Mouse (Mus musculus): Measurements from ENCODE around the gene Gm3371. TPM values are rescaled to one million over a fixed set of nuclear protein-coding genes. Genes with fewer than 3 reads are reported as not detected.
"Not testable (repeated sequence)": the region's sequence is repeated elsewhere in the genome, so short reads cannot be mapped to it uniquely, and the experiment has no call there.

The Gm3371 gene
- polyA plus RNA-seq (2014; fragmentation: Nextera tagmentation; extraction: Ambion mirVana), result not detected in 2 replicates

- not testable (repeated sequence) for H3K9me3 ChIP-seq (replicated peaks; ENCODE audit: control insufficient read depth, low read length); H3K27ac ChIP-seq (ENCODE audit: low read depth, low read length); H3K4me3 ChIP-seq (ENCODE audit: low read depth, low read length); H3K4me1 ChIP-seq (ENCODE audit: control insufficient read depth, insufficient read depth, low read length); H3K9ac ChIP-seq (ENCODE audit: low read depth, low read length); ATAC-seq (replicated peaks; ENCODE audit: insufficient number of reproducible peaks, low FRiP score, low TSS enrichment); H3K4me2 ChIP-seq; H3K36me3 ChIP-seq (ENCODE audit: control insufficient read depth, insufficient read depth, low read length); H3K27me3 ChIP-seq (ENCODE audit: control insufficient read depth, insufficient read depth, low read length)
- WGBS (ENCODE audit: insufficient replicate concordance), result no CpG with 5 or more reads among the region's 2 CpGs
These were observed at the start of gene Gm3371 for GRCm38 (mm10) chr14:44410588-44410987. Gm3371 (minus strand) TSS chr14:44410688.

GRCm38 (mm10) chr14:44433335-44433734, 22.8 kb upstream of the Gm3371 start, which contains the start of gene Gm8232:
Gm8232 (plus strand) TSS chr14:44433635.
- WGBS (ENCODE audit: insufficient replicate concordance), result 73% methylated on average over 3 of the region's 3 CpGs
- not testable (repeated sequence) for H3K27me3 ChIP-seq (ENCODE audit: control insufficient read depth, insufficient read depth, low read length); H3K4me2 ChIP-seq; H3K9ac ChIP-seq (ENCODE audit: low read depth, low read length); H3K9me3 ChIP-seq (replicated peaks; ENCODE audit: control insufficient read depth, low read length); H3K4me3 ChIP-seq (ENCODE audit: low read depth, low read length); H3K27ac ChIP-seq (ENCODE audit: low read depth, low read length); ATAC-seq (replicated peaks; ENCODE audit: insufficient number of reproducible peaks, low FRiP score, low TSS enrichment); H3K36me3 ChIP-seq (ENCODE audit: control insufficient read depth, insufficient read depth, low read length); H3K4me1 ChIP-seq (ENCODE audit: control insufficient read depth, insufficient read depth, low read length)

- not testable (repeated sequence) for ATAC-seq (replicated peaks; ENCODE audit: insufficient number of reproducible peaks, low FRiP score, low TSS enrichment); H3K27ac ChIP-seq (ENCODE audit: low read depth, low read length); H3K9me3 ChIP-seq (replicated peaks; ENCODE audit: control insufficient read depth, low read length); H3K4me3 ChIP-seq (ENCODE audit: low read depth, low read length); H3K9ac ChIP-seq (ENCODE audit: low read depth, low read length); H3K27me3 ChIP-seq (ENCODE audit: control insufficient read depth, insufficient read depth, low read length); H3K4me2 ChIP-seq; H3K36me3 ChIP-seq (ENCODE audit: control insufficient read depth, insufficient read depth, low read length); H3K4me1 ChIP-seq (ENCODE audit: control insufficient read depth, insufficient read depth, low read length)
- WGBS (ENCODE audit: insufficient replicate concordance), result 78% methylated on average over 3 of the region's 4 CpGs
These were observed 26.3 kb downstream of the Gm3371 start for GRCm38 (mm10) chr14:44384233-44384632.

- not testable (repeated sequence) for ATAC-seq (replicated peaks; ENCODE audit: insufficient number of reproducible peaks, low FRiP score, low TSS enrichment)
These were observed 45.4 kb downstream of the Gm3371 start, which contains the start of gene Gm8229 for GRCm38 (mm10) chr14:44365057-44365456. Gm8229 (plus strand) TSS chr14:44365357.

GRCm38 (mm10) chr14:44362301-44362700, 48.2 kb downstream of the Gm3371 start:
- ATAC-seq (replicated peaks; ENCODE audit: insufficient number of reproducible peaks, low FRiP score, low TSS enrichment); H3K27ac ChIP-seq (ENCODE audit: low read depth, low read length); H3K9me3 ChIP-seq (replicated peaks; ENCODE audit: control insufficient read depth, low read length); H3K4me2 ChIP-seq; H3K4me3 ChIP-seq (ENCODE audit: low read depth, low read length); H3K9ac ChIP-seq (ENCODE audit: low read depth, low read length); H3K36me3 ChIP-seq (ENCODE audit: control insufficient read depth, insufficient read depth, low read length); H3K27me3 ChIP-seq (ENCODE audit: control insufficient read depth, insufficient read depth, low read length); H3K4me1 ChIP-seq (ENCODE audit: control insufficient read depth, insufficient read depth, low read length): not testable (repeated sequence)

More at GRCm38 (mm10) chr14:44365057-44365456, 45.4 kb downstream of the Gm3371 start, which contains the start of gene Gm8229:
- not testable (repeated sequence) for H3K27me3 ChIP-seq (ENCODE audit: control insufficient read depth, insufficient read depth, low read length); H3K4me1 ChIP-seq (ENCODE audit: control insufficient read depth, insufficient read depth, low read length); H3K4me2 ChIP-seq; H3K9ac ChIP-seq (ENCODE audit: low read depth, low read length); H3K36me3 ChIP-seq (ENCODE audit: control insufficient read depth, insufficient read depth, low read length); H3K9me3 ChIP-seq (replicated peaks; ENCODE audit: control insufficient read depth, low read length); H3K27ac ChIP-seq (ENCODE audit: low read depth, low read length); H3K4me3 ChIP-seq (ENCODE audit: low read depth, low read length)
- WGBS (ENCODE audit: insufficient replicate concordance), result 84% methylated on average over 4 of the region's 4 CpGs

GRCm38 (mm10) chr14:44361416-44361815, 49.1 kb downstream of the Gm3371 start:
- WGBS (ENCODE audit: insufficient replicate concordance), result 28% methylated on average over 2 of the region's 2 CpGs
- not testable (repeated sequence) for H3K27me3 ChIP-seq (ENCODE audit: control insufficient read depth, insufficient read depth, low read length); H3K9me3 ChIP-seq (replicated peaks; ENCODE audit: control insufficient read depth, low read length); ATAC-seq (replicated peaks; ENCODE audit: insufficient number of reproducible peaks, low FRiP score, low TSS enrichment); H3K27ac ChIP-seq (ENCODE audit: low read depth, low read length); H3K4me3 ChIP-seq (ENCODE audit: low read depth, low read length); H3K4me1 ChIP-seq (ENCODE audit: control insufficient read depth, insufficient read depth, low read length); H3K36me3 ChIP-seq (ENCODE audit: control insufficient read depth, insufficient read depth, low read length); H3K4me2 ChIP-seq; H3K9ac ChIP-seq (ENCODE audit: low read depth, low read length)

Other genes starting within 250 kb of the Gm3371 start
- gene Gm8212, start 213.0 kb downstream of the Gm3371 start, polyA plus RNA-seq (2014; fragmentation: Nextera tagmentation; extraction: Ambion mirVana), result not detected in 2 replicates
- gene 4930503E14Rik, start 197.4 kb downstream of the Gm3371 start, polyA plus RNA-seq (2014; fragmentation: Nextera tagmentation; extraction: Ambion mirVana), result not detected in 2 replicates
- not detected in 2 replicates for gene Gm8220, start 125.1 kb downstream of the Gm3371 start, polyA plus RNA-seq (2014; fragmentation: Nextera tagmentation; extraction: Ambion mirVana)
- gene Gm5930, start 72.1 kb downstream of the Gm3371 start, polyA plus RNA-seq (2014; fragmentation: Nextera tagmentation; extraction: Ambion mirVana), result not detected in 2 replicates
- gene Gm8229, start 45.3 kb downstream of the Gm3371 start, polyA plus RNA-seq (2014; fragmentation: Nextera tagmentation; extraction: Ambion mirVana), result not detected in 2 replicates
- not detected in 2 replicates for gene Gm8232, start 22.9 kb upstream of the Gm3371 start, polyA plus RNA-seq (2014; fragmentation: Nextera tagmentation; extraction: Ambion mirVana)
- gene BC061237, start 81.8 kb upstream of the Gm3371 start, polyA plus RNA-seq (2014; fragmentation: Nextera tagmentation; extraction: Ambion mirVana), result not detected in 2 replicates
- not detected in 2 replicates for gene Gm17093, start 107.6 kb upstream of the Gm3371 start, polyA plus RNA-seq (2014; fragmentation: Nextera tagmentation; extraction: Ambion mirVana)
- not detected in 2 replicates for gene Gm8247, start 172.5 kb upstream of the Gm3371 start, polyA plus RNA-seq (2014; fragmentation: Nextera tagmentation; extraction: Ambion mirVana)
- gene Gm5624, start 217.2 kb upstream of the Gm3371 start, polyA plus RNA-seq (2014; fragmentation: Nextera tagmentation; extraction: Ambion mirVana), result not detected in 2 replicates

All from heart, embryonic 11.5 days (tissue).